Mouse (Mus musculus) intestine, embryonic 16.5 days (tissue): Measurements from ENCODE around the gene Slc22a3. TPM values are rescaled to one million over a fixed set of nuclear protein-coding genes. Genes with fewer than 3 reads are reported as not detected.

ENCODE experiments used
- ATAC-seq: fragments of 200-750 bp; cut with Nextera tagmentation; 2 replicates; pipeline ENCODE4 v1.8.0; 2017; ENCODE audit warnings: moderate TSS enrichment, moderate library complexity
- H3K27ac ChIP-seq: fragments of 300-500 bp; sonication (generic); 2 replicates; pipeline ENCODE4 v1.5.1; 2014; ENCODE audit warnings: mild to moderate bottlenecking, low read length
- H3K27me3 ChIP-seq: fragments of 300-500 bp; sonication (generic); replicated peaks from 2 replicates; pipeline ENCODE4 v1.6.1; 2014; ENCODE audit warnings: low read length, control low read depth, mixed read lengths; ENCODE audit not compliant: control insufficient read depth, insufficient read depth
- H3K36me3 ChIP-seq: fragments of 300-500 bp; sonication (generic); 2 replicates; pipeline ENCODE4 v1.6.1; 2014; ENCODE audit warnings: low read length, control low read depth; ENCODE audit not compliant: control insufficient read depth, insufficient read depth
- H3K4me1 ChIP-seq: fragments of 300-500 bp; sonication (generic); 2 replicates; pipeline ENCODE4 v1.6.1; 2014; ENCODE audit warnings: low read length, control low read depth, mixed read lengths; ENCODE audit not compliant: control insufficient read depth, insufficient read depth
- H3K4me2 ChIP-seq: fragments of 300-500 bp; sonication (generic); 2 replicates; pipeline ENCODE4 v1.6.1; 2014; ENCODE audit warnings: low read depth, low read length, control low read depth
- H3K4me3 ChIP-seq: fragments of 300-500 bp; sonication (generic); 2 replicates; pipeline ENCODE4 v1.5.1; 2014; ENCODE audit warnings: mild to moderate bottlenecking, low read length
- H3K9ac ChIP-seq: fragments of 300-500 bp; sonication (generic); 2 replicates; pipeline ENCODE4 v1.6.1; 2014; ENCODE audit warnings: low read depth, low read length
- H3K9me3 ChIP-seq: fragments of 300-500 bp; sonication (generic); 2 replicates; pipeline ENCODE4 v1.6.1; 2016; ENCODE audit warnings: low read length, control low read depth; ENCODE audit not compliant: control insufficient read depth
- WGBS: fragments of 180-500 bp; shearing (Covaris S2); extraction: QIAGEN DNeasy Blood & Tissue Kit; methylation state at CpG from one replicate; pipeline ENCODE4 v1.1.7; 2014; 5-methylcytosine and 5-hydroxymethylcytosine counted together
- polyA plus RNA-seq: library from polyadenylated mRNA; unstranded; fragments of >200 nt; fragmentation: Nextera tagmentation; extraction: Ambion mirVana; gene quantifications from 2 replicates; pipeline ENCODE4 v1.2.1, GENCODE M21; 2015

The Slc22a3 gene
- polyA plus RNA-seq, 1 experiment from 2014 or later = 0.27 TPM

DNA sequence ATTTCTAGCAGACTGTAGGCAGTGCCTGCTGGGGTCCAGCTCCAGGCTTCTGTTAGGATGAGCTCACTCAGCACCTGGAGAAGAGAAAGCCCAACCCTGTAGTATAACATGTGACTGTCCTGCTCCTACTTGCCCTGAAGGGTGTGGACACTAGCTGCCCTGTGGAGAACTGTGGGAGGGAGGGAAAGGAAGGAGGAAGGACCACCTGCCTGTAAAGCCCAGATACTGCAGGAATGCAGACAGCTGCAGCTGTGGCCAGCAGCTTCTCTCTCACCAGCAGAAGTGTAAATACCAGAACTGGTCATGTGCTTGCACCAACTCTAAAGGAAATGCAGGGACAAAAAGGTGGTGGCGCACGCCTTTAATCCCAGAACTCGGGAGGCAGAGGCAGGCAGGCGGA, 137.2 kb downstream of the Slc22a3 start:
- Histone ChIP-seq H3K4me2 (no peak overlapping the region), H3K4me3 (no peak overlapping the region), H3K4me1 (peaks cover 12% of the 10 kb centered on the region; the same call in 1 of the 2 replicates), H3K36me3 (no peaks in the 10 kb centered on the region), H3K27ac (no peak overlapping the region), H3K9ac (no peak overlapping the region), H3K9me3 (no peaks in the 10 kb centered on the region), H3K27me3 (no peaks in the 10 kb centered on the region)
- ATAC-seq = peak; percentile 54
- 57% methylated on average over 4 of the region's 4 CpGs for WGBS

DNA sequence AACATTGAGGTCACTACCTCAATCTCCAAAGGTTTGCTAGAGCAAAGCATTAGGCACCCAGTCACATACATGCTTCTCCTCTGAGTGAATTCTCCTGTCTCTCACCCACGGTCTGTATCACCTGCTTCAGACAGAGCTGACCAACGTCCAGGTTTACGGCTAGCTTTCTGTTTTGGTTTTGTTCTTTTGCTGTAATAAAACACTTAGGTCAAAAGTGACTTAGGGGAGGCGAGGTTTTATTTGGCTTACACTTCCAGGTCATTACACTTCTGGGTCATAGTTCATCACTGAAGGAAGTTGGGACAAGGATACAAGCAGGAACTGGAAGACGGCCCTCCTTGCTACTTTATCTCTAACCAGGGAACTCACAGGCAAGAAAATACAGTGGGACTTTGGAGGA, 138.1 kb downstream of the Slc22a3 start:
- 39% methylated on average over 5 of the region's 5 CpGs for WGBS
- H3K4me1 ChIP-seq = peaks cover 12% of the 10 kb centered on the region; the same call in 1 of the 2 replicates
- no peaks in the 10 kb centered on the region for H3K36me3 ChIP-seq
- peak; percentile 40; the same call in 1 of the 2 replicates for ATAC-seq
- H3K4me2 ChIP-seq = no peak overlapping the region
- H3K27me3 ChIP-seq = no peaks in the 10 kb centered on the region
- H3K9me3 ChIP-seq = no peaks in the 10 kb centered on the region
- no peak overlapping the region for H3K9ac ChIP-seq
- no peak overlapping the region for H3K4me3 ChIP-seq
- H3K27ac ChIP-seq = 0 out of 2 replicates have a peak overlapping the region, but pooled peaks have one; percentile 19

Other genes with a start within 250 kb of the Slc22a3 start
- gene Map3k4, start 188.9 kb downstream of the Slc22a3 start, polyA plus RNA-seq = 25.6 and 28.3 TPM in 2 replicates
- 2.3 and 6.5 TPM in 2 replicates for gene Plg, start 129.1 kb downstream of the Slc22a3 start, polyA plus RNA-seq
- not detected in 2 replicates for gene Slc22a2, start 76.4 kb upstream of the Slc22a3 start, polyA plus RNA-seq
- 0.31 and 0.32 TPM in 2 replicates for gene Slc22a1, start 168.1 kb upstream of the Slc22a3 start, polyA plus RNA-seq